Mouse (Mus musculus): ENCODE results near the gene Gjb3. TPM values are rescaled to one million over a fixed set of nuclear protein-coding genes. Genes with fewer than 3 reads are reported as not detected.

Gene Gjb3
- total and polyA plus RNA-seq, 3 experiments, result not detected

GRCm38 (mm10) chr4:127306915-127307314, 23.7 kb downstream of the Gjb3 start:
- Histone ChIP-seq H3K36me3 (replicated peaks) (no peaks in the 10 kb centered on the region), H3K4me3 (ENCODE audit: low read depth, low read length) (no peak overlapping the region), H3K27me3 (ENCODE audit: insufficient read depth, low read length) (no peaks in the 10 kb centered on the region), H3K4me1 (ENCODE audit: insufficient read depth, low read depth, low read length) (no peaks in the 10 kb centered on the region), H3K9me3 (replicated peaks) (peaks cover 72% of the 10 kb centered on the region)
- no peak for TF ChIP-seq GATA1 (IDR thresholded peaks at IDR 0.05; ENCODE audit: borderline replicate concordance, low read length)
- TF ChIP-seq TAL1 (conservative IDR thresholded peaks at IDR 0.05; ENCODE audit: low read depth, low read length), result no peak
- TF ChIP-seq POLR2AphosphoS5 (IDR thresholded peaks at IDR 0.05; ENCODE audit: insufficient replicate concordance, low read depth, low read length), result no peak
- no peak for TF ChIP-seq CTCF (IDR thresholded peaks at IDR 0.05; ENCODE audit: low read depth, low read length)
- no peak for TF ChIP-seq GATA2 (IDR thresholded peaks at IDR 0.05; ENCODE audit: borderline replicate concordance, low read depth, low read length)
- ATAC-seq (ENCODE audit: extremely low read depth, insufficient number of reproducible peaks, low FRiP score, poor library complexity, severe bottlenecking) (no peak), DNase-seq (ENCODE audit: low spot score) (no peak)

GRCm38 (mm10) chr4:127303796-127304195, 26.8 kb downstream of the Gjb3 start:
- no peaks in the 10 kb centered on the region for H3K4me1 ChIP-seq (ENCODE audit: insufficient read depth, low read depth, low read length)
- no peak for DNase-seq (ENCODE audit: low spot score)
- no peak overlapping the region for H3K4me3 ChIP-seq (ENCODE audit: low read depth, low read length)
- no peak for TF ChIP-seq CTCF (IDR thresholded peaks at IDR 0.05; ENCODE audit: low read depth, low read length)
- TF ChIP-seq TAL1 (conservative IDR thresholded peaks at IDR 0.05; ENCODE audit: low read depth, low read length), result no peak
- no peak for TF ChIP-seq GATA2 (IDR thresholded peaks at IDR 0.05; ENCODE audit: borderline replicate concordance, low read depth, low read length)
- no peak for TF ChIP-seq POLR2AphosphoS5 (IDR thresholded peaks at IDR 0.05; ENCODE audit: insufficient replicate concordance, low read depth, low read length)
- TF ChIP-seq GATA1 (IDR thresholded peaks at IDR 0.05; ENCODE audit: borderline replicate concordance, low read length), result no peak
- no peak for ATAC-seq (ENCODE audit: extremely low read depth, insufficient number of reproducible peaks, low FRiP score, poor library complexity, severe bottlenecking)
- peaks cover 58% of the 10 kb centered on the region for H3K9me3 ChIP-seq (replicated peaks)
- no peaks in the 10 kb centered on the region for H3K27me3 ChIP-seq (ENCODE audit: insufficient read depth, low read length)
- no peaks in the 10 kb centered on the region for H3K36me3 ChIP-seq (replicated peaks)

DNA sequence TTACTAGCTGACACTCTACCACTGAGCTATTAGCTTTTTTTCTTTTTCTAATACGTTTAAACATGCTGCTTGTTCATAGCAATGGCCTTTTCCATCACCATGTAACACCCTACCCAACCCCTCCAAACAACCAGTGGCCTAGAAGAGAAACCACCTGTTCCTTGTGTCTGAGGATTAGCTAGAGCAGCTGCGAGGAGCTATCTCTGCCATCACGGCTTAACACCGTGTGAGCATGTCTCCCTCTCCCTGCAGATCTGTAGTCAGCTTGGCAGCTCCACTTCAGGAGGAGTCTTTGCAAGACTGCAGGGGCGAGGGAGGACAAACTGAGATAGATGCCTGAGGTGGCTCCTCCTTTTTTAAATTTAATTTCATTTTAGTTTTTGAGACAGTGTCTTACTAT, 30.1 kb downstream of the Gjb3 start:
- ATAC-seq (ENCODE audit: extremely low read depth, insufficient number of reproducible peaks, low FRiP score, poor library complexity, severe bottlenecking), result no peak
- TF ChIP-seq TAL1 (conservative IDR thresholded peaks at IDR 0.05; ENCODE audit: low read depth, low read length) (no peak), POLR2AphosphoS5 (IDR thresholded peaks at IDR 0.05; ENCODE audit: insufficient replicate concordance, low read depth, low read length) (no peak), CTCF (IDR thresholded peaks at IDR 0.05; ENCODE audit: low read depth, low read length) (no peak), GATA1 (IDR thresholded peaks at IDR 0.05; ENCODE audit: borderline replicate concordance, low read length) (no peak), GATA2 (IDR thresholded peaks at IDR 0.05; ENCODE audit: borderline replicate concordance, low read depth, low read length) (no peak)
- H3K27me3 ChIP-seq (ENCODE audit: insufficient read depth, low read length), result no peaks in the 10 kb centered on the region

GRCm38 (mm10) chr4:127292631-127293030, 38.0 kb downstream of the Gjb3 start:
- peaks cover 45% of the 10 kb centered on the region for H3K9me3 ChIP-seq (replicated peaks)
- no peaks in the 10 kb centered on the region for H3K27me3 ChIP-seq (ENCODE audit: insufficient read depth, low read length)
- no peak for DNase-seq (ENCODE audit: low spot score)
- TF ChIP-seq GATA2 (IDR thresholded peaks at IDR 0.05; ENCODE audit: borderline replicate concordance, low read depth, low read length) (no peak), POLR2AphosphoS5 (IDR thresholded peaks at IDR 0.05; ENCODE audit: insufficient replicate concordance, low read depth, low read length) (no peak), CTCF (IDR thresholded peaks at IDR 0.05; ENCODE audit: low read depth, low read length) (no peak), TAL1 (conservative IDR thresholded peaks at IDR 0.05; ENCODE audit: low read depth, low read length) (no peak), GATA1 (IDR thresholded peaks at IDR 0.05; ENCODE audit: borderline replicate concordance, low read length) (no peak)
- H3K4me3 ChIP-seq (ENCODE audit: low read depth, low read length), result no peak overlapping the region
- no peak for ATAC-seq (ENCODE audit: extremely low read depth, insufficient number of reproducible peaks, low FRiP score, poor library complexity, severe bottlenecking)
- H3K4me1 ChIP-seq (ENCODE audit: insufficient read depth, low read depth, low read length), result no peaks in the 10 kb centered on the region
- H3K36me3 ChIP-seq (replicated peaks), result no peaks in the 10 kb centered on the region

More for the DNA sequence above, 30.1 kb downstream of the Gjb3 start:
- no peaks in the 10 kb centered on the region for H3K36me3 ChIP-seq (replicated peaks)
- H3K4me3 ChIP-seq (ENCODE audit: low read depth, low read length), result no peak overlapping the region
- DNase-seq (ENCODE audit: low spot score), result no peak
- H3K9me3 ChIP-seq (replicated peaks), result peaks cover 50% of the 10 kb centered on the region
- no peaks in the 10 kb centered on the region for H3K4me1 ChIP-seq (ENCODE audit: insufficient read depth, low read depth, low read length)

GRCm38 (mm10) chr4:127289039-127289548, 41.5 kb downstream of the Gjb3 start:
- Histone ChIP-seq H3K4me3 (ENCODE audit: low read depth, low read length) (no peak overlapping the region), H3K9me3 (replicated peaks) (peaks cover 47% of the 10 kb centered on the region)
- no peak for TF ChIP-seq GATA1 (IDR thresholded peaks at IDR 0.05; ENCODE audit: borderline replicate concordance, low read length)
- TF ChIP-seq POLR2AphosphoS5 (IDR thresholded peaks at IDR 0.05; ENCODE audit: insufficient replicate concordance, low read depth, low read length), result no peak

GRCm38 (mm10) chr4:127286907-127287306, 43.7 kb downstream of the Gjb3 start:
- no peak for DNase-seq (ENCODE audit: low spot score)
- no peaks in the 10 kb centered on the region for H3K27me3 ChIP-seq (ENCODE audit: insufficient read depth, low read length)
- H3K36me3 ChIP-seq (replicated peaks), result no peaks in the 10 kb centered on the region
- TF ChIP-seq CTCF (IDR thresholded peaks at IDR 0.05; ENCODE audit: low read depth, low read length), result no peak
- TF ChIP-seq GATA1 (IDR thresholded peaks at IDR 0.05; ENCODE audit: borderline replicate concordance, low read length), result no peak
- no peak for TF ChIP-seq POLR2AphosphoS5 (IDR thresholded peaks at IDR 0.05; ENCODE audit: insufficient replicate concordance, low read depth, low read length)
- TF ChIP-seq TAL1 (conservative IDR thresholded peaks at IDR 0.05; ENCODE audit: low read depth, low read length), result no peak
- TF ChIP-seq GATA2 (IDR thresholded peaks at IDR 0.05; ENCODE audit: borderline replicate concordance, low read depth, low read length), result no peak
- ATAC-seq (ENCODE audit: extremely low read depth, insufficient number of reproducible peaks, low FRiP score, poor library complexity, severe bottlenecking), result no peak
- no peak overlapping the region for H3K4me3 ChIP-seq (ENCODE audit: low read depth, low read length)
- no peaks in the 10 kb centered on the region for H3K4me1 ChIP-seq (ENCODE audit: insufficient read depth, low read depth, low read length)
- H3K9me3 ChIP-seq (replicated peaks), result peaks cover 52% of the 10 kb centered on the region

More at GRCm38 (mm10) chr4:127289039-127289548, 41.5 kb downstream of the Gjb3 start:
- DNase-seq (ENCODE audit: low spot score) (no peak), ATAC-seq (ENCODE audit: extremely low read depth, insufficient number of reproducible peaks, low FRiP score, poor library complexity, severe bottlenecking) (no peak)
- H3K36me3 ChIP-seq (replicated peaks), result no peaks in the 10 kb centered on the region
- H3K4me1 ChIP-seq (ENCODE audit: insufficient read depth, low read depth, low read length), result no peaks in the 10 kb centered on the region
- no peaks in the 10 kb centered on the region for H3K27me3 ChIP-seq (ENCODE audit: insufficient read depth, low read length)
